Mouse (Mus musculus): ENCODE data around the gene Hspb7. TPM values are rescaled to one million over a fixed set of nuclear protein-coding genes. Genes with fewer than 3 reads are reported as not detected.

Gene Hspb7
- total and polyA plus RNA-seq, 2 experiments, result 0.02 to 0.09 TPM

- TF ChIP-seq CTCF (IDR thresholded peaks at IDR 0.05; ENCODE audit: low read depth, low read length) (no peak), POLR2A (IDR thresholded peaks at IDR 0.05; ENCODE audit: extremely low read depth, insufficient read depth, low read length) (no peak)
- no peak overlapping the region for H3K9ac ChIP-seq (ENCODE audit: low read depth, low read length)
- 51% methylated on average over 14 of the region's 14 CpGs for WGBS
- H3K79me2 ChIP-seq (ENCODE audit: control insufficient read depth, insufficient read depth, low read length), result peaks cover 11% of the 10 kb centered on the region; the same call in 1 of the 2 replicates
- peak; percentile 80 for DNase-seq (ENCODE audit: extremely low read depth, low read depth, low spot score)
- no peaks in the 10 kb centered on the region for H3K36me3 ChIP-seq (ENCODE audit: control insufficient read depth, insufficient read depth, low read length)
- peaks cover 8% of the 10 kb centered on the region for H3K4me1 ChIP-seq (ENCODE audit: control insufficient read depth, insufficient read depth, low read length)
- H3K4me3 ChIP-seq (ENCODE audit: insufficient read depth, low read depth, low read length), result no peak overlapping the region
- H3K27me3 ChIP-seq (ENCODE audit: control insufficient read depth, insufficient read depth, low read length), result no peaks in the 10 kb centered on the region
- H3K27ac ChIP-seq (replicated peaks; ENCODE audit: insufficient read depth, low read depth, low read length), result no peak overlapping the region
These were observed 34.2 kb downstream of the Hspb7 start for GRCm38 (mm10) chr4:141454581-141455350.

- H3K79me2 ChIP-seq (ENCODE audit: control insufficient read depth, insufficient read depth, low read length), result peaks cover 11% of the 10 kb centered on the region; the same call in 1 of the 2 replicates
These were observed 34.9 kb downstream of the Hspb7 start for GRCm38 (mm10) chr4:141455526-141455925.

GRCm38 (mm10) chr4:141456193-141456938, 35.8 kb downstream of the Hspb7 start:
- Histone ChIP-seq H3K36me3 (ENCODE audit: control insufficient read depth, insufficient read depth, low read length) (no peaks in the 10 kb centered on the region), H3K79me2 (ENCODE audit: control insufficient read depth, insufficient read depth, low read length) (peaks cover 11% of the 10 kb centered on the region; the same call in 1 of the 2 replicates), H3K27ac (replicated peaks; ENCODE audit: insufficient read depth, low read depth, low read length) (no peak overlapping the region), H3K27me3 (ENCODE audit: control insufficient read depth, insufficient read depth, low read length) (no peaks in the 10 kb centered on the region), H3K4me3 (ENCODE audit: insufficient read depth, low read depth, low read length) (no peak overlapping the region), H3K4me1 (ENCODE audit: control insufficient read depth, insufficient read depth, low read length) (peaks cover 6% of the 10 kb centered on the region), H3K9ac (ENCODE audit: low read depth, low read length) (no peak overlapping the region)
- TF ChIP-seq CTCF (IDR thresholded peaks at IDR 0.05; ENCODE audit: low read depth, low read length) (no peak), POLR2A (IDR thresholded peaks at IDR 0.05; ENCODE audit: extremely low read depth, insufficient read depth, low read length) (no peak)
- DNase-seq (ENCODE audit: extremely low read depth, low read depth, low spot score), result peak; percentile 69
- 83% methylated on average over 14 of the region's 14 CpGs for WGBS

More at GRCm38 (mm10) chr4:141455526-141455925, 34.9 kb downstream of the Hspb7 start:
- 90% methylated on average over 4 of the region's 4 CpGs for WGBS
- Histone ChIP-seq H3K4me1 (ENCODE audit: control insufficient read depth, insufficient read depth, low read length) (peaks cover 8% of the 10 kb centered on the region), H3K27ac (replicated peaks; ENCODE audit: insufficient read depth, low read depth, low read length) (no peak overlapping the region), H3K27me3 (ENCODE audit: control insufficient read depth, insufficient read depth, low read length) (no peaks in the 10 kb centered on the region), H3K36me3 (ENCODE audit: control insufficient read depth, insufficient read depth, low read length) (no peaks in the 10 kb centered on the region), H3K9ac (ENCODE audit: low read depth, low read length) (no peak overlapping the region), H3K4me3 (ENCODE audit: insufficient read depth, low read depth, low read length) (no peak overlapping the region)
- TF ChIP-seq CTCF (IDR thresholded peaks at IDR 0.05; ENCODE audit: low read depth, low read length) (no peak), POLR2A (IDR thresholded peaks at IDR 0.05; ENCODE audit: extremely low read depth, insufficient read depth, low read length) (no peak)
- no peak for DNase-seq (ENCODE audit: extremely low read depth, low read depth, low spot score)

GRCm38 (mm10) chr4:141458236-141458635, 37.7 kb downstream of the Hspb7 start:
- H3K79me2 ChIP-seq (ENCODE audit: control insufficient read depth, insufficient read depth, low read length), result peaks cover 11% of the 10 kb centered on the region; the same call in 1 of the 2 replicates
- TF ChIP-seq POLR2A (IDR thresholded peaks at IDR 0.05; ENCODE audit: extremely low read depth, insufficient read depth, low read length), result no peak
- TF ChIP-seq CTCF (IDR thresholded peaks at IDR 0.05; ENCODE audit: low read depth, low read length), result no peak
- H3K9ac ChIP-seq (ENCODE audit: low read depth, low read length), result no peak overlapping the region
- WGBS, result 57% methylated on average over 7 of the region's 7 CpGs
- no peaks in the 10 kb centered on the region for H3K27me3 ChIP-seq (ENCODE audit: control insufficient read depth, insufficient read depth, low read length)
- no peaks in the 10 kb centered on the region for H3K36me3 ChIP-seq (ENCODE audit: control insufficient read depth, insufficient read depth, low read length)
- DNase-seq (ENCODE audit: extremely low read depth, low read depth, low spot score), result no peak
- H3K27ac ChIP-seq (replicated peaks; ENCODE audit: insufficient read depth, low read depth, low read length), result no peak overlapping the region
- peaks cover 2% of the 10 kb centered on the region; the same call in 1 of the 2 replicates for H3K4me1 ChIP-seq (ENCODE audit: control insufficient read depth, insufficient read depth, low read length)
- H3K4me3 ChIP-seq (ENCODE audit: insufficient read depth, low read depth, low read length), result no peak overlapping the region

GRCm38 (mm10) chr4:141458888-141459287, 38.3 kb downstream of the Hspb7 start:
- Histone ChIP-seq H3K36me3 (ENCODE audit: control insufficient read depth, insufficient read depth, low read length) (peaks cover under 1% of the 10 kb centered on the region), H3K27me3 (ENCODE audit: control insufficient read depth, insufficient read depth, low read length) (no peaks in the 10 kb centered on the region)
- 94% methylated on average over 3 of the region's 3 CpGs for WGBS

More at GRCm38 (mm10) chr4:141458888-141459287, 38.3 kb downstream of the Hspb7 start:
- no peak overlapping the region for H3K9ac ChIP-seq (ENCODE audit: low read depth, low read length)
- H3K4me1 ChIP-seq (ENCODE audit: control insufficient read depth, insufficient read depth, low read length), result peaks cover 4% of the 10 kb centered on the region; the same call in 1 of the 2 replicates
- no peak overlapping the region for H3K4me3 ChIP-seq (ENCODE audit: insufficient read depth, low read depth, low read length)
- no peak overlapping the region for H3K27ac ChIP-seq (replicated peaks; ENCODE audit: insufficient read depth, low read depth, low read length)
- TF ChIP-seq POLR2A (IDR thresholded peaks at IDR 0.05; ENCODE audit: extremely low read depth, insufficient read depth, low read length) (no peak), CTCF (IDR thresholded peaks at IDR 0.05; ENCODE audit: low read depth, low read length) (no peak)
- no peak for DNase-seq (ENCODE audit: extremely low read depth, low read depth, low spot score)
- H3K79me2 ChIP-seq (ENCODE audit: control insufficient read depth, insufficient read depth, low read length), result peaks cover 7% of the 10 kb centered on the region; the same call in 1 of the 2 replicates
